Mouse (Mus musculus) neutrophil, adult 5-6 weeks (primary cell): ENCODE data around the gene Itgb2l. TPM values are rescaled to one million over a fixed set of nuclear protein-coding genes. Genes with fewer than 3 reads are reported as not detected.
"Not testable (repeated sequence)": the region's sequence is repeated elsewhere in the genome, so short reads cannot be mapped to it uniquely, and the experiment has no call there.

Experiments used
- ATAC-seq: fragments of 151-379, 151-347 bp; 2 replicates; pipeline ENCODE4 v1.8.0; 2017; ENCODE audit warnings: mild to moderate bottlenecking, moderate TSS enrichment; ENCODE audit not compliant: insufficient number of reproducible peaks, poor library complexity, low FRiP score, severe bottlenecking; ENCODE audit errors: extremely low read depth
- total RNA-seq: library from RNA; stranded (forward); fragments of 200-1000 nt; gene quantifications from 2 replicates; pipeline ENCODE4 v1.2.3, GENCODE M21; 2017

Gene Itgb2l
- 4.1 and 7.4 TPM in 2 replicates for total RNA-seq

DNA sequence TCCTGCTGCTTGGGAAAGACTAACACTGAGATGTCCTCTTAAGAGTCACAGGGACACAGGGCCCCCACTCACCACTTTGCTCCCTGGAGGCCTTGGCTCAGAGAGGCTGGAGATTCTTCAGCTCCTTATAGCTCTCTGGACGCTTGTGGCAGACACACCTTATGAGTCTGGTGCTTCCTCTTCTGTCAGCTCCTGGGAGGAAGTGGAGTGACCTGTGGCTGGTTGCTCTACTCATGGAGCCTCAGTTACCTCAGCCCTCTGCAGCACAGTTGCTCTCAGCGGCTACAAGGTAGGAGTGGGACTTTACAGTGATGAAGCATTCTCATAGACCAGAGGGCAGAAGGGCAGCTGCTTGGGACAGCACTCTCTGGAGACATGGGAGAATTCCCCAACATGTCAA, at the start of gene Itgb2l:
TSS of gene Itgb2l (minus strand) at position 152 of the 400 bp plus-strand sequence.
- ATAC-seq, result peak; percentile 69

DNA sequence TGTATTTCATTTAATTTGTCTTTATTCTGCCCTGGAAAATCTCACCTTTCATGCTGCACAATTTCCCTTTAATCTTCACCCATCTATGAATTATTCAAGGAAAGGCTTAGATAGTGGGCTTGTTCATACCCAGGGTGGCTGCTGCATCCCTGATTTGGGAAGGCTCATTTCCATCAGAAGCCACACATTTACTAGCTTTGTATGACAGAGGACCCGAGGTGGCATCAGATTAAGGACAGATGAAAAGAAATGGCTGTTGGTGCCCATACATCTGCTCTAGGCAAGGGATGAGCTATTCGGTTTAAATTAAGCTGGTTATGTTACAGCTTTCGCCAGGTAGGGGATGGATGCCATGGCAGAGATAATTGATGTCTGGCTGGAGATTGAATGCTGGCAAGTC, 48.1 kb upstream of the Itgb2l start:
- ATAC-seq, result no peak

DNA sequence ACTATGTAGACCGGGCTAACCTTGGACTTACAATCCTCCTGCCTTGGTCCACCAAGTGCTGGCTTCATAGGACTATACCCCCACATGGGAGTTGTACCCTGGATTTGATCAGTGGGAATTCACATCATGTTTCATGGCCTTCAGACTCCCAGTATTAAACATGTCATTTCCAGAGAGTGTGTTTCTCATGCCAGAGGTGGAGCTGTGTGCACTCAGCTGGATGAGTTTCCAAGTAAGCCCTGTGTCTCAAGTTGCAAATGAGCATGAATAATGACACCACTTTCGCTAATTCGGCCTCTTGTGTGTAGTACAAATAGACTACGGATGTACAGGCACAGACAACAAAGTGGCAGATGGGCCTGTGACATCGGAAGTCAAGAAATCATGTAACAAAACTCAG, 44.6 kb upstream of the Itgb2l start:
- no peak for ATAC-seq

- no peak for ATAC-seq
Measured at GRCm38 (mm10) chr16:96487007-96487684, 43.7 kb upstream of the Itgb2l start.

DNA sequence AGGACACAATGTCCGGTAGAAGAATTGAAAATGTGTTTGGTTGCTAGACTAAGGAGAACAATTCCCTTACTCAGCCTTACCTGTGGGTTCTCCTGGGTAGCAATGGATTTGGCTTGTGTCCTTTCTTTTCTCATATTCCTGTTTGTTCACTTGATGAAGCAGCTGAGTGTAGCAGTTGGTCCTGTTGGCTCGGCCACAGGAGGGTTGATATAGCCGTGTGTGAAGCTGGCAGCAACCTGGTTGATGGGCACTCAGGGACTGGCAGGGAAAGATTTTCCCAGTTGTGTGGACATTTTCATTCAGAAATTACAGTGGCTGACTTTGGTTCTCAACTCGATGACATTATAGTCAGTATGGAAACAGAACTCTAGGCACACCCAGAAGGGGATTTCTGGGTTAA, 38.4 kb upstream of the Itgb2l start:
- no peak for ATAC-seq

DNA sequence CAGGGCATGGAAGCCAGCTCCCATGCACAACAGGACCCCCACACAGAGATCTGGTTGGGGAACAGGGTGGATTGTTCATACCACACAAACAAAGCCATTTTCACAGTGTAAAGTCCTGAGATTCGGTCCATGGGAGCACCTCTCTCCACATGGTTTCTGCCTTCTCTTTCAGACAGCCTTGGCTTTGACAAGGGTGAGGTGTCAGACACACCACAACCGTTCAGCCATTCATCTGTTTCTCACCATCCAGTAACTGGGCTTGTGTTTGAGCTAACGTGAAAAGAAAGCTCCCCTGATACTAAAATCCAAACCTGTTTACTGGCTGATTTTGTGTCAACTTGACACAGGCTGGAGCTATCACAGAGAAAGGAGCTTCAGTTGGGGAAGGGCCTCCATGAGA, 30.8 kb upstream of the Itgb2l start:
- no peak for ATAC-seq

GRCm38 (mm10) chr16:96472816-96473215, 29.4 kb upstream of the Itgb2l start:
- ATAC-seq, result no peak

DNA sequence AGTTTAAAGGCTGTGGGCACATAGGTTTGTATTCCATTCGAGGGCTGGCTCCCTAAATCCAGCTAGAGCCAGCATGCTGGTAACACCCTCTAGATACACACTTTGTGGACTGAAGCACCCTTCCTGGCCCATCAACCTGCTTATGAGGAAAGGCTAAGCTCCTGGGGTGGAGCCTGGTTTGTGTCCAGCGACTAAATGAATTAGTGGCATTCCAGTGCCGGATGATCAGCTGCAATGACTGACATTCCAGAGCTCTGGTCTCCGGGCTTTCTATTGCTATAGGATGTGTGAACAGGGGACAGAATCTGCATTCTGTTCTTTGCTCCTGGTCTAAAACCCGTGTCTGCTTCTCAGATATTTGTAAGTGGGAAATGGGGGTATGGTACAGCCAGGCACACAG, 28.9 kb upstream of the Itgb2l start:
- no peak for ATAC-seq

- peak; percentile 47; the same call in 1 of the 2 replicates for ATAC-seq
Measured at GRCm38 (mm10) chr16:96469640-96470039, 26.2 kb upstream of the Itgb2l start.

DNA sequence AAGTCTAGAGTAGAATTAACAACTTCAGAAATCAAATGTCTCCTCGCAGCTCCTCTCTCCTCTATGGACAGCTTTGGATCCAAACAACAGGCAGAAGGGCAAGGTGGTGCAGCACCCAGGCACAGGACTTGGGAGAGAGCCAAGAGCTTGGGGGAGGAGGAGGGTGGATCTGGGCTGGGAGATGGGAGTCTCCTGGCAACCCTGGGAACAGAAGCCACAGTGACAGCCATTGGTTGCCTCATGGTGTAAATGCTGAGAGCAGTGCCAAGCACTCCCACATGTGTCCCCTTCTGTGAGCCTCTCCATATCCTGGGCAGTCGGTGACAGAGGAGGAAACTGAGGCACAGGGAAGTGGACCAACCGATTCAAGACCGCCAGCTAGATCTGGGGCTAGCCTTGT, 25.3 kb upstream of the Itgb2l start:
- ATAC-seq, result no peak

GRCm38 (mm10) chr16:96468011-96468410, 24.6 kb upstream of the Itgb2l start:
- ATAC-seq, result no peak

DNA sequence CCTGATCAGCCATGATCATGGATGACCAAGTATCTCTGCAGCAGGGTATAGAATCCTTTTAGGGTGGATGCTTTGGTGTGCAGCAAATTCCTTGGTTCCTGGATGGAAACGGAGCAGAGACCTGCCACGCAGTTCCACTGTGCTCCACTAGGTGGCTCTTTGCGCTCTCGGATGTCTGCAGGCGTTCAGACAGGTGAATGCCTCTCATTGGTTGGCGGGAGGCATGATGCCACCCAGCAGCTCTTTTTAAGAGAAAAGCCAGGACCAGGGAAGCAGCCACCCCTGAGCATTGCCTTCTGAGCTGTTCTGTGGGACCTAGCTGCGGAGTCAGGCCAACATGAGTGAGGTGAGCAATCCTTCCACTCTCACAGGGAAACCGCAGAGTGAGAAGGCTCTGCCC, 24.0 kb upstream of the Itgb2l start, which contains the start of gene Pcp4:
TSS of gene Pcp4 (plus strand) at position 162 of the 400 bp plus-strand sequence.
- ATAC-seq, result peak; percentile 76; the same call in 1 of the 2 replicates

DNA sequence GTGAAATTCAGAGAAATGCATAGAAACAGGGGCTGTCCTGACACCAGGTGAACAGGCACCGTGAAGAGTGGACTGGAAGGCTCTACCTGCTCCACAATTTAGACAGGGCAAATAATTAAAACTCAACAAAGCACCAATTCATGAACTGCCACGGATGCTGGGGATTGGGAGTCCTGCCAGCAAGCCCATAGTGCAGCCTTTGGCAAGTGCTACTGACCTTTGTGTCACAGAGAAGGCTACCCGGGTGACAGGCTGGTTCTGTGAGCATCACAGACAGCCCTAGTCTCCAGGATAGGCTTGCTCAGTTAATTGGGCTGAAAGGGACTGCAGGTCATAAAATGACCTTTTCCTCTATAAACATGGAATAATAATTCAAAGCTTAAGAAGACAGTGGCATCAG, 17.4 kb upstream of the Itgb2l start:
- ATAC-seq, result no peak

GRCm38 (mm10) chr16:96459356-96459755, 15.9 kb upstream of the Itgb2l start:
- no peak for ATAC-seq

- no peak for ATAC-seq
Measured at GRCm38 (mm10) chr16:96457612-96458011, 14.2 kb upstream of the Itgb2l start.

- no peak for ATAC-seq
Measured at GRCm38 (mm10) chr16:96454086-96454485, 10.7 kb upstream of the Itgb2l start.

GRCm38 (mm10) chr16:96450871-96451270, 7.5 kb upstream of the Itgb2l start:
- not testable (repeated sequence) for ATAC-seq

- no peak for ATAC-seq
Measured at GRCm38 (mm10) chr16:96441826-96442225, 1.6 kb downstream of the Itgb2l start.

DNA sequence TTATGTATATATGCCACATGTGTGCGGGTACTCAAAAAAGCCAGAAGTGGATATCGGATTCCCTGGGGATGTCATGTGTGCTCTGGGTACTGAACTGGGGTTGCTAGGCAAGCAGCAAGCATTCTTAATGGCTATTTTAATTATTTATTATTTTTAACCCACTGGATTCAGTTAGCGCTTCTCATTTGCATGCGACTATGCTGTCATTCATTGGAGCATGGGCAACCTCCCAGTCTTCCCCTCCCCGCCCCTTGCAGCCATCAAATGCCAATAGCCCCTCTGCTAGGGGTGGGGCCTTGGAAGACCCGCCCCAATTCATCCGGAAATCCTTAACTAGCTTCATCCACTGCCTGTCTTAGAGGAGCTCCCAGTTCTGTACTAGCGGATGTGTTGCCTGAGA, 2.5 kb downstream of the Itgb2l start:
- ATAC-seq, result no peak

DNA sequence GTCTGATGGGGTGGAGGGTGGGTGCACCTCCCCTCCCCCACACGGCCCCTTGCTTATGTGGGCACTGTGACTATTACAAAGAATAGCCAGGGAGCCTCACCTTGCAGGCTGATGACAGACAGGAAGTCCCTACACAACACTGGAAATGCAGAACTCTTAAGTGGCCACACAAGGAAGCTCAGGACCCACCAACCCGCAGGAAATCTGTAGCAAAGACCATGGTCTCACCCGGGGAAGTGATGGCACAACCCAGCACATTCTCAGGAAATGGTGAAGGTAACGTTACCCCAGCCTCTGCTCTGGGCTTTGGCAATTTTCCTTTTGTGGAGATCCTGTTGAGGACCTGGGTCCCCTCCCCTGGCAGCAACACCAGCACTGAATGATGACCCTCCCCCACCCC, 3.7 kb downstream of the Itgb2l start:
- peak; percentile 17; the same call in 1 of the 2 replicates for ATAC-seq

- ATAC-seq, result no peak
Measured at GRCm38 (mm10) chr16:96438946-96439345, 4.5 kb downstream of the Itgb2l start.
